Mouse (Mus musculus) heart, embryonic 16.5 days (tissue): ENCODE data around the gene Cyp2d11. TPM values are rescaled to one million over a fixed set of nuclear protein-coding genes. Genes with fewer than 3 reads are reported as not detected.

Experiments
- ATAC-seq: fragments of 200-750 bp; cut with Nextera tagmentation; replicated peaks from 2 replicates; pipeline ENCODE4 v1.8.0; 2017; ENCODE audit warnings: moderate number of reproducible peaks; ENCODE audit not compliant: insufficient read depth, low FRiP score; ENCODE audit errors: extremely low read depth
- H3K27ac ChIP-seq: fragments of 300-500 bp; sonication (generic); 2 replicates; pipeline ENCODE4 v1.5.1; 2014; ENCODE audit warnings: mild to moderate bottlenecking, low read length, control low read depth, moderate library complexity
- H3K27me3 ChIP-seq: fragments of 300-500 bp; sonication (generic); 2 replicates; pipeline ENCODE4 v1.6.1; 2014; ENCODE audit warnings: low read length, mixed read lengths; ENCODE audit not compliant: control insufficient read depth, insufficient read depth
- H3K36me3 ChIP-seq: fragments of 300-500 bp; sonication (generic); 2 replicates; pipeline ENCODE4 v1.6.1; 2014; ENCODE audit not compliant: control insufficient read depth, insufficient read depth
- H3K4me1 ChIP-seq: fragments of 300-500 bp; sonication (generic); 2 replicates; pipeline ENCODE4 v1.6.1; 2014; ENCODE audit warnings: low read length, mixed read lengths; ENCODE audit not compliant: control insufficient read depth, insufficient read depth
- H3K4me2 ChIP-seq: fragments of 300-500 bp; sonication (generic); 2 replicates; pipeline ENCODE4 v1.6.1; 2014; ENCODE audit warnings: low read depth, mild to moderate bottlenecking, control low read depth, low read length
- H3K4me3 ChIP-seq: fragments of 300-500 bp; sonication (generic); 2 replicates; pipeline ENCODE4 v1.5.1; 2014; ENCODE audit warnings: mild to moderate bottlenecking, control low read depth, low read length
- H3K9ac ChIP-seq: fragments of 300-500 bp; sonication (generic); 2 replicates; pipeline ENCODE4 v1.6.1; 2014; ENCODE audit warnings: low read length, control low read depth
- H3K9me3 ChIP-seq: fragments of 300-500 bp; sonication (generic); replicated peaks from 2 replicates; pipeline ENCODE4 v1.6.1; 2016; ENCODE audit warnings: low read length; ENCODE audit not compliant: control insufficient read depth
- WGBS: fragments of 180-500 bp; shearing (Covaris S2); extraction: QIAGEN DNeasy Blood & Tissue Kit; methylation state at CpG from one replicate; pipeline ENCODE4 v1.1.7; 2014; 5-methylcytosine and 5-hydroxymethylcytosine counted together
- polyA plus RNA-seq: library from polyadenylated mRNA; unstranded; fragments of >200 nt; fragmentation: Nextera tagmentation; extraction: Ambion mirVana; gene quantifications from 2 replicates; pipeline ENCODE4 v1.2.1, GENCODE M21; 2015

Gene Cyp2d11
- polyA plus RNA-seq, 1 experiment from 2014 or later, result not detected

GRCm38 (mm10) chr15:82350349-82350748 is 43.5 kb downstream of the Cyp2d11 start:
- no peak overlapping the region for H3K4me3 ChIP-seq
- peaks cover 33% of the 10 kb centered on the region for H3K36me3 ChIP-seq
- no peak overlapping the region for H3K4me2 ChIP-seq
- peaks cover 29% of the 10 kb centered on the region for H3K4me1 ChIP-seq
- ATAC-seq, result no peak
- H3K27me3 ChIP-seq, result no peaks in the 10 kb centered on the region
- no peaks in the 10 kb centered on the region for H3K9me3 ChIP-seq
- WGBS, result 78% methylated on average over 4 of the region's 4 CpGs
- H3K27ac ChIP-seq, result no peak overlapping the region
- H3K9ac ChIP-seq, result no peak overlapping the region

- no peak overlapping the region for H3K4me3 ChIP-seq
- no peaks in the 10 kb centered on the region for H3K9me3 ChIP-seq
- no peak overlapping the region for H3K27ac ChIP-seq
- WGBS, result 88% methylated on average over 2 of the region's 2 CpGs
- no peaks in the 10 kb centered on the region for H3K27me3 ChIP-seq
- H3K4me2 ChIP-seq, result no peak overlapping the region
- ATAC-seq, result no peak
- peaks cover 33% of the 10 kb centered on the region for H3K36me3 ChIP-seq
- H3K4me1 ChIP-seq, result peaks cover 26% of the 10 kb centered on the region
- no peak overlapping the region for H3K9ac ChIP-seq
These were observed 44.9 kb downstream of the Cyp2d11 start for GRCm38 (mm10) chr15:82348999-82349341.

- Histone ChIP-seq H3K9ac (no peak overlapping the region), H3K4me3 (no peak overlapping the region), H3K27me3 (no peaks in the 10 kb centered on the region), H3K27ac (no peak overlapping the region), H3K4me1 (peaks cover 26% of the 10 kb centered on the region), H3K9me3 (no peaks in the 10 kb centered on the region), H3K4me2 (no peak overlapping the region), H3K36me3 (peaks cover 33% of the 10 kb centered on the region)
- no peak for ATAC-seq
- 84% methylated on average over 8 of the region's 8 CpGs for WGBS
These were observed 45.4 kb downstream of the Cyp2d11 start for GRCm38 (mm10) chr15:82348258-82348998.

GRCm38 (mm10) chr15:82347852-82348251 is 46.0 kb downstream of the Cyp2d11 start:
- Histone ChIP-seq H3K4me1 (peaks cover 22% of the 10 kb centered on the region), H3K27me3 (no peaks in the 10 kb centered on the region), H3K9ac (no peak overlapping the region), H3K27ac (no peak overlapping the region), H3K4me3 (no peak overlapping the region), H3K9me3 (no peaks in the 10 kb centered on the region), H3K36me3 (peaks cover 33% of the 10 kb centered on the region), H3K4me2 (no peak overlapping the region)
- 93% methylated on average over 12 of the region's 12 CpGs for WGBS
- ATAC-seq, result no peak

GRCm38 (mm10) chr15:82347303-82347676 is 46.5 kb downstream of the Cyp2d11 start:
- H3K36me3 ChIP-seq, result peaks cover 33% of the 10 kb centered on the region
- H3K9ac ChIP-seq, result peak overlapping the region; percentile 92
- peaks cover 20% of the 10 kb centered on the region for H3K4me1 ChIP-seq
- no peaks in the 10 kb centered on the region for H3K9me3 ChIP-seq
- H3K4me3 ChIP-seq, result peak overlapping the region; percentile 86
- peak overlapping the region; percentile 97 for H3K4me2 ChIP-seq
- H3K27me3 ChIP-seq, result no peaks in the 10 kb centered on the region
- peak overlapping the region; percentile 91 for H3K27ac ChIP-seq
- no peak for ATAC-seq
- 71% methylated on average over 4 of the region's 4 CpGs for WGBS

- H3K4me2 ChIP-seq, result peak overlapping the region; percentile 97
- H3K9me3 ChIP-seq, result no peaks in the 10 kb centered on the region
- ATAC-seq, result no peak
- H3K9ac ChIP-seq, result peak overlapping the region; percentile 92
- H3K4me3 ChIP-seq, result peak overlapping the region; percentile 86
- H3K36me3 ChIP-seq, result peaks cover 33% of the 10 kb centered on the region
- H3K4me1 ChIP-seq, result peaks cover 20% of the 10 kb centered on the region
- 40% methylated on average over 14 of the region's 14 CpGs for WGBS
- peak overlapping the region; percentile 91 for H3K27ac ChIP-seq
- no peaks in the 10 kb centered on the region for H3K27me3 ChIP-seq
These were observed 47.1 kb downstream of the Cyp2d11 start for GRCm38 (mm10) chr15:82346580-82347302.

GRCm38 (mm10) chr15:82345820-82346470 is 47.9 kb downstream of the Cyp2d11 start:
- H3K27me3 ChIP-seq, result no peaks in the 10 kb centered on the region

GRCm38 (mm10) chr15:82344971-82345370 is 48.9 kb downstream of the Cyp2d11 start:
- Histone ChIP-seq H3K9ac (no peak overlapping the region), H3K9me3 (no peaks in the 10 kb centered on the region), H3K27me3 (no peaks in the 10 kb centered on the region), H3K4me3 (no peak overlapping the region), H3K4me2 (no peak overlapping the region), H3K4me1 (peaks cover 31% of the 10 kb centered on the region), H3K27ac (peak overlapping the region; percentile 41; the same call in 1 of the 2 replicates), H3K36me3 (peaks cover 22% of the 10 kb centered on the region)
- WGBS, result 80% methylated on average over 6 of the region's 6 CpGs
- ATAC-seq, result no peak

More at GRCm38 (mm10) chr15:82345820-82346470, 47.9 kb downstream of the Cyp2d11 start:
- H3K27ac ChIP-seq, result peak overlapping the region; percentile 91
- H3K4me2 ChIP-seq, result peak overlapping the region; percentile 97
- H3K9me3 ChIP-seq, result no peaks in the 10 kb centered on the region
- peaks cover 26% of the 10 kb centered on the region for H3K4me1 ChIP-seq
- peak; percentile 96 for ATAC-seq
- peaks cover 31% of the 10 kb centered on the region for H3K36me3 ChIP-seq
- WGBS, result under 1% methylated on average over 51 of the region's 51 CpGs
- peak overlapping the region; percentile 86 for H3K4me3 ChIP-seq
- peak overlapping the region; percentile 92 for H3K9ac ChIP-seq
